Mouse (Mus musculus): ENCODE data around the gene Sult2a7.

Gene Sult2a7

GRCm38 (mm10) chr7:14494130-14494529 lies at the start of gene Sult2a7:
Gene Sult2a7 (minus strand): TSS chr7:14494230.
- DNase-seq (ENCODE audit: low spot score): no peak

GRCm38 (mm10) chr7:14525280-14525679 lies 31.2 kb upstream of the Sult2a7 start:
- no peak for DNase-seq (ENCODE audit: low spot score)

GRCm38 (mm10) chr7:14522636-14523035 lies 28.6 kb upstream of the Sult2a7 start:
- no peak for DNase-seq (ENCODE audit: low spot score)

- DNase-seq (ENCODE audit: low spot score): no peak
These were observed 24.3 kb upstream of the Sult2a7 start for GRCm38 (mm10) chr7:14518301-14518700.

- no peak for DNase-seq (ENCODE audit: low spot score)
These were observed 1.1 kb downstream of the Sult2a7 start for GRCm38 (mm10) chr7:14492886-14493285.

- no peak for DNase-seq (ENCODE audit: low spot score)
These were observed 47.5 kb downstream of the Sult2a7 start, which contains the start of gene Sult2a8 for GRCm38 (mm10) chr7:14446534-14446933. Gene Sult2a8 (minus strand): TSS chr7:14446769.

GRCm38 (mm10) chr7:14439581-14439980 lies 54.4 kb downstream of the Sult2a7 start:
- DNase-seq (ENCODE audit: low spot score): no peak

GRCm38 (mm10) chr7:14438484-14438883 lies 55.5 kb downstream of the Sult2a7 start:
- DNase-seq (ENCODE audit: low spot score): no peak

GRCm38 (mm10) chr7:14438029-14438428 lies 56.0 kb downstream of the Sult2a7 start:
- no peak for DNase-seq (ENCODE audit: low spot score)

Measured in yolk sac, embryonic 10.5 days (tissue).